In the genomic region with DNA sequence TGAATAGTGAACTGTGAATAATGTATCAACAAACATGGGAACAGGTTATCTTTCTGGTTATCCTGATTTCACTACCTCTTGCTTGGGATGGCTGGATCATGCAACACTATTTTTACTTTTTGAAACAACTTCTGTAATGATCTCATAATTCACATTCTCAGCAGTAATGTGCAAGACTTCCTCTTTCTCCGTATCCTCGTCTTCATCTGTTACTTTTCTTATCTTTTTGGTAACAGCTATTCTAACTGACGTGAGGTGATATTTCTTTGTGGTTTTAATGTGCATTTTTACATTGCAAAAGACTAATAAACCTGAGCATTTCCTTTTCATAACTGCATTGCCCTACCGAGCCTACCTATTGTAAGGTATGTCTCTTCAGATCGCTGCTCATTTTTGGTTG, we compare ENCODE assay signal across 21 mouse cellular contexts. TPM values are rescaled to one million over a fixed set of nuclear protein-coding genes. Genes with fewer than 3 reads are reported as not detected.
A peak's percentile ranks its signal among the peaks of the same experiment; 100 is the strongest.
DNase-seq lines count a peak whose midpoint lies in the region; ATAC-seq and TF ChIP-seq lines count a peak whose summit lies in the region.
"Had no signal": no experiment of that assay in that cellular context is flagged by ENCODE, and none has a peak within 500 bp of the region (broad histone marks: within the 10 kb centered on the region; RNA-seq: fewer than 3 reads in every experiment).

No protein-coding gene starts in this region.

- TF ChIP-seq RAD21 in MEL (IDR thresholded peaks at IDR 0.05; ENCODE audit: low read depth, low read length): no peak

- H3K9me3 ChIP-seq in MEL (replicated peaks; ENCODE audit: insufficient read depth, low read length): no peaks in the 10 kb centered on the region
- H3K9me3 ChIP-seq: embryonic facial prominence, embryonic 10.5 days; embryonic facial prominence, embryonic 12.5 days; forebrain, embryonic 13.5 days; forebrain, embryonic 15.5 days had no signal

- peak; percentile 59 for DNase-seq in MEL (ENCODE audit: low read depth, low spot score)
- no peak for DNase-seq in adrenal gland, adult 8-10 months
- DNase-seq: adrenal gland, adult 2 months; adrenal gland, postnatal 14 days; adrenal gland, postnatal 36 days; cerebellum, adult 11 months; cerebellum, adult 18-20 months; cerebellum, adult 8-10 months; cerebellum, adult 9-11 months; cerebellum, postnatal 14 days; cerebellum, postnatal 36 days; forebrain, postnatal 0 days had no signal

- no peak overlapping the region for H3K9ac ChIP-seq in MEL (ENCODE audit: control insufficient read depth, low read depth, low read length, poor library complexity, severe bottlenecking)
- H3K9ac ChIP-seq: embryonic facial prominence, embryonic 12.5 days; forebrain, embryonic 13.5 days; forebrain, embryonic 15.5 days; forebrain, postnatal 0 days had no signal

- TF ChIP-seq CTCF in MEL (IDR thresholded peaks at IDR 0.05 in 2 of 3, conservative IDR thresholded peaks at IDR 0.05 in 1 of 3; ENCODE audit: control insufficient read depth in 1 of 3, insufficient read depth in 1 of 3, low read depth in 2 of 3, low read length in 3 of 3, poor library complexity in 1 of 3, severe bottlenecking in 1 of 3): no peak

- TF ChIP-seq POLR2A in MEL (IDR thresholded peaks at IDR 0.05; ENCODE audit: control insufficient read depth in 1 of 2, insufficient read depth in 1 of 2, low read depth in 1 of 2, low read length in 2 of 2, poor library complexity in 1 of 2): no peak

- no peaks in the 10 kb centered on the region for H3K79me2 ChIP-seq in MEL (ENCODE audit: control insufficient read depth, insufficient read depth, low read length, poor library complexity)

- peak; percentile 69 to 71; a peak in 3 of 4 replicates for ATAC-seq in hematopoietic stem cell, adult 5-6 weeks (replicated peaks in 1 of 2; ENCODE audit: insufficient read depth in 1 of 2, low FRiP score in 2 of 2, low TSS enrichment in 1 of 2, low read depth in 1 of 2, poor library complexity in 2 of 2, severe bottlenecking in 2 of 2)
- no peak for ATAC-seq in cerebellum, adult (ENCODE audit: insufficient number of reproducible peaks, low FRiP score, low TSS enrichment)
- ATAC-seq in monocyte, adult 5-6 weeks (replicated peaks; ENCODE audit: insufficient number of reproducible peaks, low FRiP score, low TSS enrichment, poor library complexity, severe bottlenecking): no peak
- ATAC-seq: forebrain, embryonic 13.5 days; forebrain, embryonic 15.5 days; forebrain, postnatal 0 days had no signal

- peak; percentile 90 to 93 for TF ChIP-seq EP300 in MEL (IDR thresholded peaks at IDR 0.05; ENCODE audit: low read depth in 1 of 2, low read length in 2 of 2)

- peaks cover 0 to 4% of the 10 kb centered on the region in 2 experiments; a peak in 2 of 4 replicates for H3K36me3 ChIP-seq in MEL (ENCODE audit: control insufficient read depth in 1 of 2, insufficient read depth in 2 of 2, low read length in 2 of 2)
- H3K36me3 ChIP-seq: embryonic facial prominence, embryonic 10.5 days; embryonic facial prominence, embryonic 12.5 days; forebrain, embryonic 15.5 days had no signal

- no peak overlapping the region for H3K27ac ChIP-seq in MEL (ENCODE audit: control insufficient read depth, low read depth, low read length)
- H3K27ac ChIP-seq: embryonic facial prominence, embryonic 10.5 days; embryonic facial prominence, embryonic 12.5 days; forebrain, embryonic 13.5 days; forebrain, embryonic 15.5 days had no signal

- 0 out of 4 replicates have a peak, but pooled peaks cover 0 to 3% of the 10 kb centered on the region in 2 experiments for H3K4me1 ChIP-seq in MEL (ENCODE audit: control insufficient read depth in 1 of 2, insufficient read depth in 2 of 2, low read length in 2 of 2)
- H3K4me1 ChIP-seq: embryonic facial prominence, embryonic 10.5 days; embryonic facial prominence, embryonic 12.5 days; forebrain, embryonic 13.5 days; forebrain, embryonic 15.5 days had no signal

- no peak overlapping the region for H3K4me3 ChIP-seq in MEL (ENCODE audit: control insufficient read depth in 1 of 2, insufficient read depth in 1 of 2, low read depth in 2 of 2, low read length in 2 of 2)
- H3K4me3 ChIP-seq: embryonic facial prominence, embryonic 10.5 days; embryonic facial prominence, embryonic 12.5 days; forebrain, embryonic 13.5 days; forebrain, embryonic 15.5 days had no signal

- H3K27me3 ChIP-seq in MEL (ENCODE audit: control insufficient read depth in 1 of 2, insufficient read depth in 2 of 2, low read length in 2 of 2): no peaks in the 10 kb centered on the region
- H3K27me3 ChIP-seq: embryonic facial prominence, embryonic 12.5 days; forebrain, embryonic 13.5 days; forebrain, embryonic 15.5 days had no signal

TF ChIP-seq in MEL, 35 proteins besides CTCF, POLR2A, EP300 and RAD21:
- TF ChIP-seq MAZ (IDR thresholded peaks at IDR 0.05; ENCODE audit: low read depth, low read length) (no peak), TBP (IDR thresholded peaks at IDR 0.05; ENCODE audit: low read depth, low read length) (no peak), ZNF384 (IDR thresholded peaks at IDR 0.05; ENCODE audit: low read depth, low read length) (no peak), USF2 (IDR thresholded peaks at IDR 0.05; ENCODE audit: borderline replicate concordance in 1 of 2, insufficient read depth in 1 of 2, low read depth in 1 of 2, low read length in 2 of 2) (no peak), TCF12 (IDR thresholded peaks at IDR 0.05; ENCODE audit: low read depth, low read length) (peak; percentile 94), NELFE (IDR thresholded peaks at IDR 0.05; ENCODE audit: low read depth, low read length) (no peak), HCFC1 (IDR thresholded peaks at IDR 0.05; ENCODE audit: low read depth, low read length) (no peak), MYB (IDR thresholded peaks at IDR 0.05; ENCODE audit: low read depth, low read length) (peak; percentile 52; the same call in 1 of the 2 replicates), TAL1 (IDR thresholded peaks at IDR 0.05; ENCODE audit: low read length) (peak; percentile 44), GATA1 (IDR thresholded peaks at IDR 0.05; ENCODE audit: low read depth, low read length) (peak; percentile 87), RCOR1 (IDR thresholded peaks at IDR 0.05; ENCODE audit: low read depth, low read length) (peak; percentile 43; the same call in 1 of the 2 replicates), ETS1 (IDR thresholded peaks at IDR 0.05; ENCODE audit: low read depth, low read length) (peak; percentile 80)

RNA-seq across cellular contexts. Expression of gene Nrg3, which starts 44.4 kb away (rescaled TPM):
- total RNA-seq in MEL (2012; rRNA removed): not detected in 2 replicates
- not detected for polyA plus RNA-seq in MEL (2012; ENCODE audit: insufficient read depth in 1 of 2, insufficient read length in 2 of 2, low read depth in 1 of 2, low replicate concordance in 2 of 2, missing spikeins in 1 of 2)
- total RNA-seq in hematopoietic stem cell, adult 5-6 weeks (2017): not detected in 2 replicates
- 10 to 100 TPM in 1 of 4 experiments, 1 to 10 TPM in 3; 3.7 to 10.8 (median 6.6) TPM for total RNA-seq in adrenal gland, adult 8-10 months (2022)
- total RNA-seq in monocyte, adult 5-6 weeks (2017): not detected in 3 replicates
- total RNA-seq: ES-E14 had no signal
- polyA plus RNA-seq: C2C12 had no signal

Comparison
In these comparisons a context has a peak if more than half of its experiments do, and no peak if none do; other contexts are left out.
1. ATAC-seq: peak in hematopoietic stem cell, adult 5-6 weeks (2 of 2); none in cerebellum, adult (single experiment) and monocyte, adult 5-6 weeks (single experiment).